Mouse (Mus musculus): Measurements from ENCODE around the gene Fbxl17. TPM values are rescaled to one million over a fixed set of nuclear protein-coding genes. Genes with fewer than 3 reads are reported as not detected.

Fbxl17 gene
- polyA plus RNA-seq, 1 experiment from 2014 or later, result 11.1 TPM

DNA sequence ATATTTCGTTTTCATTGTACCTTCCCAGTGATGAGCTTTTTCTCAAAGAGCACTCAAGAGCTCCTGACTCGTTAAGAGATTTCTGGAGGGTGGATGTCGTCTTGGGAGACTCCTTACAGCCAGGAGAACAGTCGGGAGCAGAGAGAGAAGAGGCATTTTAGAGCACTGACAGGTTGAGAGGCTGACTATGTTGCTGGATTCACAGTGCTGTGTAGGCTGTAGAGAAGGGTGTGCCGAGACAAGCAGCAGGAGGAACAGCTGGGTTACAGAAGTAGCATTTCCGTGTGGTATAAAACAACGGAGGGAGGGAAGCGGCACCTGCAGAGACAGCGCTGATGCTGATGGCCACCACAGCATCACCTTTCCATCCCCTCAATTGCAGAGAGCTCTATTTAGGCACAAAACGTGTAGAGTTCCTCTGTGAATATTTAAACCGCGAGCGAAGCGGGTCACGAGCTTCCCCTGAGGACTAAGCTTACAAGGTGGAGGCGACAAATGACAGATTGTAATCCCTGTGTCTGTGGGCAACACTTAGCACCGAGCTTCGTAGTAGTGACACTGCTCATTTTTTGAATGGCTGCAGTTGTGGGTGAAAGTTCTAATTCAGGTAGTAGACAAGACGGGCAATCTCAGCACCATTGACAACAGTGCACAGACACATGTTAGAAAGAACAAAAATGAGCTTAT is 385.3 kb downstream of the Fbxl17 start:
- Histone ChIP-seq H3K4me2 (no peak overlapping the region), H3K9ac (no peak overlapping the region), H3K27ac (no peak overlapping the region), H3K36me3 (no peaks in the 10 kb centered on the region), H3K27me3 (no peaks in the 10 kb centered on the region), H3K4me3 (no peak overlapping the region), H3K9me3 (replicated peaks) (no peaks in the 10 kb centered on the region), H3K4me1 (replicated peaks) (no peaks in the 10 kb centered on the region)
- no peak for ATAC-seq (replicated peaks; ENCODE audit: insufficient number of reproducible peaks, insufficient read depth, low FRiP score, low read depth)
- WGBS, result 81% methylated on average over 19 of the region's 19 CpGs

DNA sequence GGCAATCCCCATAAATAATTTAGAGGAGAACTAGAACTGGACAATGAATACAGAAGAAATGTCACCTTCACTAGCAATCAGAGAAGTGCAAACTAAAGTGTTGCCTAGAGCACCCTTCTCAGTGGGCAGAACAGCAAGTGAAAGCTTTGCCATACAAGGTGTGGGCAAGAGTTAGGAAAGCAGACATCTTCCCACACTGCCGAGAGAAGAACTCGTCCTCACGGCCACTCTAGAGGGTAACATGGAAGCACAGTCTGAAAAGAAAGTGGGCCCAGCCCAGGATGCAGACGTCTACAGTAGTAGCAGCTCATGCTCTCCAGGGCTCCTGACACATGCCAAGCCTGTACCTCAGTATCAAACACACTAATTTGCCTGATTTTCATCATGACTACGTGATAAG is 387.0 kb downstream of the Fbxl17 start:
- Histone ChIP-seq H3K27ac (no peak overlapping the region), H3K27me3 (no peaks in the 10 kb centered on the region), H3K4me1 (replicated peaks) (no peaks in the 10 kb centered on the region), H3K4me3 (no peak overlapping the region), H3K9me3 (replicated peaks) (no peaks in the 10 kb centered on the region), H3K4me2 (no peak overlapping the region), H3K36me3 (no peaks in the 10 kb centered on the region), H3K9ac (no peak overlapping the region)
- 74% methylated on average over 5 of the region's 5 CpGs for WGBS
- ATAC-seq (replicated peaks; ENCODE audit: insufficient number of reproducible peaks, insufficient read depth, low FRiP score, low read depth), result no peak

GRCm38 (mm10) chr17:63110994-63111393 is 388.8 kb downstream of the Fbxl17 start:
- Histone ChIP-seq H3K4me1 (replicated peaks) (no peaks in the 10 kb centered on the region), H3K9ac (no peak overlapping the region), H3K27me3 (no peaks in the 10 kb centered on the region), H3K27ac (no peak overlapping the region), H3K4me2 (no peak overlapping the region), H3K36me3 (no peaks in the 10 kb centered on the region), H3K4me3 (no peak overlapping the region), H3K9me3 (replicated peaks) (no peaks in the 10 kb centered on the region)
- WGBS, result 60% methylated on average over 6 of the region's 6 CpGs
- ATAC-seq (replicated peaks; ENCODE audit: insufficient number of reproducible peaks, insufficient read depth, low FRiP score, low read depth), result no peak

GRCm38 (mm10) chr17:63110211-63110755 is 389.5 kb downstream of the Fbxl17 start:
- Histone ChIP-seq H3K9me3 (replicated peaks) (no peaks in the 10 kb centered on the region), H3K4me2 (no peak overlapping the region), H3K27ac (no peak overlapping the region), H3K4me3 (no peak overlapping the region), H3K4me1 (replicated peaks) (no peaks in the 10 kb centered on the region), H3K36me3 (no peaks in the 10 kb centered on the region), H3K27me3 (no peaks in the 10 kb centered on the region), H3K9ac (no peak overlapping the region)
- ATAC-seq (replicated peaks; ENCODE audit: insufficient number of reproducible peaks, insufficient read depth, low FRiP score, low read depth), result no peak
- WGBS, result 88% methylated on average over 7 of the region's 7 CpGs

GRCm38 (mm10) chr17:63108035-63108434 is 391.8 kb downstream of the Fbxl17 start:
- no peaks in the 10 kb centered on the region for H3K27me3 ChIP-seq
- H3K4me3 ChIP-seq, result no peak overlapping the region
- no peak overlapping the region for H3K4me2 ChIP-seq
- no peak for ATAC-seq (replicated peaks; ENCODE audit: insufficient number of reproducible peaks, insufficient read depth, low FRiP score, low read depth)
- H3K4me1 ChIP-seq (replicated peaks), result no peaks in the 10 kb centered on the region
- H3K36me3 ChIP-seq, result no peaks in the 10 kb centered on the region
- H3K27ac ChIP-seq, result no peak overlapping the region
- H3K9ac ChIP-seq, result no peak overlapping the region
- 85% methylated on average over 5 of the region's 5 CpGs for WGBS
- H3K9me3 ChIP-seq (replicated peaks), result no peaks in the 10 kb centered on the region

DNA sequence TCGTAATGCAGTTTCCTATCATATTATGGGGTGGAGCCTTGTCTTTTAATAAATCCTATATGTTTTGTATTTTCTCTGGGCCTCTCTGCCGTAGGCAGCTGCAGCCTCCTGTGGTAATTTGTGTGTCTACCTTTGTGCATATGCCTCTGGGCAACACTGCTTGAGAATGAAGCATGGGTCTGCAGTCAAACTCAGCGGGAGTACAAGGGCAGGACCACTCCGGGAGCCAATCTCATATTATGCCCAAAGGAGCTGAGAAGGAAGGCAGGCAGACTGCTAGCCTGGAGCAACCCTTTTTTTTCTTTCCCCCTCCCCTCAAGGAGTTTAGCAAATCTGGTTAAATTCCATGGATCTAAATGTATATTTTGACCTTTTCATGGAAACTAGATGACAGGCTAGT is 392.3 kb downstream of the Fbxl17 start:
- H3K27ac ChIP-seq, result no peak overlapping the region
- no peaks in the 10 kb centered on the region for H3K27me3 ChIP-seq
- no peak for ATAC-seq (replicated peaks; ENCODE audit: insufficient number of reproducible peaks, insufficient read depth, low FRiP score, low read depth)
- no peaks in the 10 kb centered on the region for H3K4me1 ChIP-seq (replicated peaks)
- no peak overlapping the region for H3K9ac ChIP-seq
- H3K36me3 ChIP-seq, result no peaks in the 10 kb centered on the region
- H3K4me3 ChIP-seq, result no peak overlapping the region
- no peak overlapping the region for H3K4me2 ChIP-seq
- no peaks in the 10 kb centered on the region for H3K9me3 ChIP-seq (replicated peaks)
- WGBS, result 86% methylated on average over 4 of the region's 4 CpGs

- Histone ChIP-seq H3K36me3 (no peaks in the 10 kb centered on the region), H3K4me2 (no peak overlapping the region), H3K9me3 (replicated peaks) (no peaks in the 10 kb centered on the region), H3K9ac (no peak overlapping the region), H3K27ac (no peak overlapping the region), H3K27me3 (no peaks in the 10 kb centered on the region), H3K4me3 (no peak overlapping the region), H3K4me1 (replicated peaks) (no peaks in the 10 kb centered on the region)
- 64% methylated on average over 2 of the region's 2 CpGs for WGBS
- no peak for ATAC-seq (replicated peaks; ENCODE audit: insufficient number of reproducible peaks, insufficient read depth, low FRiP score, low read depth)
Observed at GRCm38 (mm10) chr17:63095553-63095952, 404.3 kb downstream of the Fbxl17 start.

DNA sequence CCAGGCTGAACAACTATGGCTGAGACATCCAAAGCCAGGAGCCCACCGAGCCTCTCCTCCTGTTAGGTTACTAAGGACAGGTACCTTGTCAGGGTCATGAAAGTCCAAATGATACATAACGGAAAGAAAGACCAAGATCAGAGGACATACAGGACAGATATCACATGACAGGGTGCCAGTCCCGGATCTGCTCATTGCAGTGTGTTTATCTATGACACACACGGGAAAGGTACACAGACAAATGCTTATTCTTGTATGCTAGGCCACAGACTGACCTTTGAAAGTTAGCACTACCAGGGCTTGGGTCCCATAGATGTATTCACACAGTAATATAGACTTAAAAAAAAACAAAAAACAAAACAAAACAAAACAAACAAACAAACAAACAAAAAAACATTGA is 404.8 kb downstream of the Fbxl17 start:
- 58% methylated on average over 4 of the region's 4 CpGs for WGBS
- ATAC-seq (replicated peaks; ENCODE audit: insufficient number of reproducible peaks, insufficient read depth, low FRiP score, low read depth), result no peak
- Histone ChIP-seq H3K9ac (no peak overlapping the region), H3K4me2 (no peak overlapping the region), H3K4me3 (no peak overlapping the region), H3K27ac (no peak overlapping the region), H3K9me3 (replicated peaks) (no peaks in the 10 kb centered on the region), H3K4me1 (replicated peaks) (no peaks in the 10 kb centered on the region), H3K27me3 (no peaks in the 10 kb centered on the region), H3K36me3 (no peaks in the 10 kb centered on the region)

DNA sequence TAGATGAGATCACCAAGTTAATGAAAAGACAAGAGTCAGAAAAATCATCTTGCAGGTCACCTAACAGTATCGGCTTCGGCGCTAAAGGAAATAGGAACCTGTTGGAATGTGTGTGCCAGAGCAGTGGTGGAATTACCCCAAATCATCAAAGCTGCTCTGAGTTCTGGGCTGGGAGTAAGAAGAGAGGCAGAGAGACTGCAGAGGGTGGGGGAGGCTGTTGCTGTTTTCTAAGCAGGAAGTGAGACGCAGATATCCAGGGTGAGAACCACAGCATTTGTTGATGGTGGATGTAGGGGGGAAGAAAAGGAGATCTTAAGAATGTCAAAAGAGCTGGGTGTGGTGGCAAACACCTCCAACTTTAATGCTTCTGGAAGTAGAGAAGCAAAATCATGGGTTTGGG is 406.6 kb downstream of the Fbxl17 start:
- Histone ChIP-seq H3K36me3 (no peaks in the 10 kb centered on the region), H3K4me1 (replicated peaks) (no peaks in the 10 kb centered on the region), H3K4me2 (no peak overlapping the region), H3K27me3 (no peaks in the 10 kb centered on the region), H3K4me3 (no peak overlapping the region), H3K9ac (no peak overlapping the region), H3K9me3 (replicated peaks) (no peaks in the 10 kb centered on the region), H3K27ac (no peak overlapping the region)
- no peak for ATAC-seq (replicated peaks; ENCODE audit: insufficient number of reproducible peaks, insufficient read depth, low FRiP score, low read depth)
- WGBS, result 55% methylated on average over 4 of the region's 4 CpGs

DNA sequence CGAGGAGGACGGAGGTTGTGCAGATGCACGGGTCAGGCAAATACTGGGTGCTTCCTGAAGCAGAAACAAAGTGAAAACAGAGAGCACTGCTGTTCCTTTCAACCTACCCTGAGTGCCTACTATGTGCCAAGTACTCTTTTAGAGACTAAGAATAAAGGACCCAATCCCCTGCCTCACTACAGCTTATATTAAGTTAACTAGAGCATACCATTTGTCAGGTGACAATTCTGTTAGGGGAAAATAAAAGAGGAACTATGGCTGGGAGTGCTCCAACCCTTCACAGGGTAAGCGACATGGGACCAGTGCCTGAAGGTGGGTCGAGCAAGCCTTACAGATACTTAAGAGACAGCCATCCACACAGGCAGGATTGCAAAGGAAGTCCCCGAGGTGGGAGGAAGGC is 407.0 kb downstream of the Fbxl17 start:
- Histone ChIP-seq H3K4me1 (replicated peaks) (no peaks in the 10 kb centered on the region), H3K27me3 (no peaks in the 10 kb centered on the region), H3K9me3 (replicated peaks) (no peaks in the 10 kb centered on the region), H3K4me3 (no peak overlapping the region), H3K4me2 (no peak overlapping the region), H3K27ac (no peak overlapping the region), H3K36me3 (no peaks in the 10 kb centered on the region), H3K9ac (no peak overlapping the region)
- ATAC-seq (replicated peaks; ENCODE audit: insufficient number of reproducible peaks, insufficient read depth, low FRiP score, low read depth), result no peak
- WGBS, result 67% methylated on average over 6 of the region's 6 CpGs

DNA sequence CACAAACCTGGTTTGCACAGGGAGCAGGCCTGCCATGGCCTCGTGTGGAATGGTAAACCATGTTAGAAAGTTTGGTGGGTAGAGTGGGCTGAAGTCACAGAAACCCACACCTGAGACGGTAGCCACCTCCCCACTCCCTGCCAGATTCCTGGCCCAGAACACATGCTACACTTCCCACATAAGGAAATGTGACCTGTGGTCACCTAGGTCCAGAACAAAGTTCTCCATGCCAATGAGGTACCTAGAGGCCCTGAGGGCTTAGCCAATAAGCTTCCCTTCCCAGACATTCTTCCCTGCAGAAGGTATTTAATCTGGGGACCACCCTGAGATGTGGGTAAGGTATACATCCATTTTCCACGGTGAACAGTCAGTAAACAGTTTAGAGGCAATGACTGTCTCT is 409.7 kb downstream of the Fbxl17 start:
- 84% methylated on average over 3 of the region's 3 CpGs for WGBS
- no peak overlapping the region for H3K27ac ChIP-seq
- no peak overlapping the region for H3K4me3 ChIP-seq
- H3K9me3 ChIP-seq (replicated peaks), result no peaks in the 10 kb centered on the region
- H3K4me2 ChIP-seq, result no peak overlapping the region
- H3K36me3 ChIP-seq, result no peaks in the 10 kb centered on the region
- H3K9ac ChIP-seq, result no peak overlapping the region
- no peak for ATAC-seq (replicated peaks; ENCODE audit: insufficient number of reproducible peaks, insufficient read depth, low FRiP score, low read depth)
- H3K4me1 ChIP-seq (replicated peaks), result peaks cover 7% of the 10 kb centered on the region
- H3K27me3 ChIP-seq, result no peaks in the 10 kb centered on the region

- Histone ChIP-seq H3K4me2 (no peak overlapping the region), H3K27ac (no peak overlapping the region), H3K9ac (no peak overlapping the region), H3K4me1 (replicated peaks) (peaks cover 7% of the 10 kb centered on the region), H3K4me3 (no peak overlapping the region), H3K36me3 (no peaks in the 10 kb centered on the region), H3K9me3 (replicated peaks) (no peaks in the 10 kb centered on the region), H3K27me3 (no peaks in the 10 kb centered on the region)
- no peak for ATAC-seq (replicated peaks; ENCODE audit: insufficient number of reproducible peaks, insufficient read depth, low FRiP score, low read depth)
- 47% methylated on average over 10 of the region's 10 CpGs for WGBS
Observed at GRCm38 (mm10) chr17:63087265-63087664, 412.6 kb downstream of the Fbxl17 start.
